Mouse (Mus musculus) gastrocnemius, adult 18-20 months (tissue): ENCODE results near the gene Bptf. TPM values are rescaled to one million over a fixed set of nuclear protein-coding genes. Genes with fewer than 3 reads are reported as not detected.
"Not testable (repeated sequence)": the region's sequence is repeated elsewhere in the genome, so short reads cannot be mapped to it uniquely, and the experiment has no call there.

Experiments used
- DNase-seq: peaks from one replicate; pipeline ENCODE4 v3.0.0; 2021; ENCODE audit warnings: low spot score
- total RNA-seq, 2 experiments: library from RNA; stranded (reverse); gene quantifications; 2 replicates each; pipeline ENCODE4 v1.2.3; 2021

Gene Bptf
- total RNA-seq, 2 experiments from 2014 or later = 19.1 to 21.4 TPM

DNA sequence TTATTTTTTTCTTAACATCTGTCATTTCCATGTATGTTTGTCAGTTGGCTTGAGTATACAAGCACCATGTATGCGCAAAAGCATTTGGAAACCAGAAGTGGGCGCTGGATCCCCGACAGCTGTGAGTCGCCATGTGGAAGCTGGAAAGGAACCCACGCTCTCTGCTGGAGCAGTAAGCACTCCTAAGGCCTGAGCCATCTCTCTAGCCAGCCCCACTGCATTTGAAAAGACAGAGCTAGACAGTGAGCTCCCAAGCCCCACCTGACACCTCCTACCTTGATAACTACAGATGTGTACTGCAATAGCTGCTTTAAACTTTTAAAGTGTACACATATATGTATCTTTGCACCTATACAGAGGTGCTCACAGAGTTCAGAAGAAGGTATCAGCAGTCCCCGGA lies 74.5 kb downstream of the Bptf start:
- no peak for DNase-seq

DNA sequence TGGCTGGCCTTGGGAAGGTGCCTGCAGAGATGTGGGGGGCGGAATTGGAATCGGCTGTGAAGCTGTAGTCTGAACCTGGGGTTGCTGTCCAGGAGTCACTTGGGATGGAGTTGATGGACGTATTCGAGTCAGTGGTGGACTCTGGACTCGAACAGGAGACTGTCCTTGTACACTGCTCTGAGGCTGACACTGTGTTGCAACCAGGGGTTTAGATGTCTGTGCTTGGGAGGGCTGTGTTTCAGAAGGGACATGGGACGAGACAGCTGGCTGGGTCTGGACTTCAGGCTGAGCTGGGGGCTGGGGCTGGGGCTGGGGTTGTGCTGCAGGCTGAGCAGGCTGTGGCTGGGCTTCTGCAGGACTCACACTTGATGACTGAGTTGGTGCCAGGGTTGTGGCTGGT lies 77.1 kb downstream of the Bptf start:
- DNase-seq = no peak

DNA sequence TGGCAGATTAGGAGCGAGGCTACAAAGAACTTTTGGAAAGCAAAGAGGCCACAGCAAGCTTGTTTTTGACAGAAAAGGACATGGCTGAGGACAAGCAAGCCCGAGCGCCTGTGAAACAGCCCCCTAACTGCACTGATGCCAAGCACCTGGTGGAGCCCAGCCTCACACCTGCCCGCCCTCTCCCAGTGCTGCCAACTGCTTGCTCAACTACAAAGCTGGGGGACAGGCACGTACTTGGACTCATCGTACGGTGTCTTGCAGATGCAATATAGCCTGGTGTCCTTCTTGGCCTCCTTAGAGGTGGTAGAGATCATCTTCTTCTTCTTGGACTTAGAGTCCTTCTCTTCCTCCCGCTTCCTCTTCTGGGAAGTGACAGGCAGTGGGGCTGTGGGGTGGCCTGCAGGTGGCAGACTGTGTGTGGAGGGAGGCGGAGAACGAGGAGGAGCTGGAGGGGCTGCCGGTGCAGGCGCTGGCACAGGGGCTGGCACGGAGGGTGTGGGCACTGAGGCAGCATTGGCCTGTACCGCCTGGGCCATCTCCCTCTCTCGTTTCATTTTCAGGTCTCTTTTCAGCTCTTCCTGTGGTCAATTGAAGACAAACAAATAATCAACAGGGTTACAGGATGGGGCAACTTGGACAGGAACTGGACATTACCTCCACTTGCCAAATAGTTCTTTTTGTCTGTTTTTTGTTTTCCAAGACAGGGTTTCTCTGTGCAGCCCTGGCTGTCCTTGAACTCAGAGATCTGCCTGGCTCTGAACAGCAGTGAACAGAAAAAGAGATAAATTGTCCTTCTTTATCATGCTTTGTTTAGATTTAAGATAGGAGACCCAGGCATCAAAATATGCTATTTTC lies 84.9 kb downstream of the Bptf start:
- DNase-seq = peak; percentile 30

DNA sequence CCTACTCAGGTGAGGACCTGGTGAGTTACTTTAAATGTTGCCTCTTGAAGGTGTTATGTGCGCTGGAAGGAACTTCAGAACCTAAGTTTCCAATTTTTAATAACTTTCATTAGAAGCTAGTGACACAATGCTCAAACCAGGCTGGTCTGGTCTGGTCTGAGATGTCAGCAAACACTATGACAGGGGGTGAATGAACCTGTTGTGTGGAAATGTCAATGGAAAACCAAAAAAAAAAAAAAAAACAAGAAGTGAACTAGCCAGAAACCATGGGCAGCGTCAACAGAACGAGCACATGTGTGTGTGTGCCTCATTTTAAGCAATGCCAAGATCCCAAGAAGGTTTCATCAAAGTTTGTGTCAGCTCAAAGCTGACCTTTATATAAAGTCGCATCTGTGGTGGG lies 86.4 kb downstream of the Bptf start:
- DNase-seq = no peak

DNA sequence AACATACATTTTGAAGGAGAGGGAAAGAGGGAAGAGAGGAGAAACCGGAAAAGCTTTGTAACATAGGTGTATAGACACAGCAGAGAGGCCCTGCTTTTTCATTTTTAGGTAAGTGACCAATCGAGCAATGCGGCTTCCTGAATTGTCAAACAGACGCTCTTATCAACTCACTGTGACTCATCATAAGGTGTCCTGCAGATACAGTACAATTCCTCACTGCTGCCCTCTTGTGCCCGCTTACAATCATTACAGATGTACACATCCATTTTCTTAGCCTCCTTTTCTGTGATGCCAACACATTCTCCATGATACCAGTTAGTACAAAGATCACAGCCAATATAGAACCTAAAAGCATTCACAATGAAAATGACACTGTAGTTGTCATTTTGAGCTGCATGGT lies 87.6 kb downstream of the Bptf start:
- DNase-seq = peak; percentile 76

DNA sequence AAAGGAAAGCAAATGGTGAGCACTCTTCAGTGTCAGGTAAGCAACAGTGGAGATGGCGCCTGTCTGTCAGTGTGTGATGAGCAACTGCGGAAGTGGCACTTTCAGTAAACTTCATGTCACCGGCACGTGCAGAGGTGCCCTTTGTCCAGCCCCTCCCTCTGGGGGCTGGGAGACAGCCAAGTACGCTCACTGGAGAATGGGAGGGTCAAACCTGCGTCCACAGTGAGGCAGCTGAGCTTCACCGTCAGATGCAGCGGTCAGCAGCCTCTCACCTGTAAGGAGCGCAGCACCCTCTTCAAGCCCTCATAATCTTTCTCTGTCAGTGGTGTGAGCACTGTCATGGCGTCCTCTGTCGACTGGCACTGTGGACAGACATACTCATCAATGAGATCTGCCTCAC lies 88.6 kb downstream of the Bptf start:
- DNase-seq = no peak

DNA sequence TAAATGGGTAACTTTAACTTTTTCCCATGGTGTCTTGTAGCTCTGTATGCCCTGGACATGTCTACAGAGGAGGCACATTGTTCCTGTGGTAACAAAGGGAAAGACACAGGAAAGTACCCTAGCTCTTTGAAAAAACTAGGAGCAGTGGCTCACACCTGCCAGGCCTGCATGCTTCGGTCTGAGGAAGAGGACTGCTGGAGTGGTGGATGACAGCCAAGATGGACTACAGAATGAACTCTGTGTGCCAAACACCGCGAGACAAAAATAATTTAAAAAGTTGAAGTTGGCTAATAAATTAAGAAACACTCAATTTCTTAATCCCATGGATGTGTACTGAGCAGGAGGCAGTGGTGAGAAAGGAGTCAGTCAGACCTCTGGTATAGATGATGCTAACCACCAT lies 90.5 kb downstream of the Bptf start:
- no peak for DNase-seq

DNA sequence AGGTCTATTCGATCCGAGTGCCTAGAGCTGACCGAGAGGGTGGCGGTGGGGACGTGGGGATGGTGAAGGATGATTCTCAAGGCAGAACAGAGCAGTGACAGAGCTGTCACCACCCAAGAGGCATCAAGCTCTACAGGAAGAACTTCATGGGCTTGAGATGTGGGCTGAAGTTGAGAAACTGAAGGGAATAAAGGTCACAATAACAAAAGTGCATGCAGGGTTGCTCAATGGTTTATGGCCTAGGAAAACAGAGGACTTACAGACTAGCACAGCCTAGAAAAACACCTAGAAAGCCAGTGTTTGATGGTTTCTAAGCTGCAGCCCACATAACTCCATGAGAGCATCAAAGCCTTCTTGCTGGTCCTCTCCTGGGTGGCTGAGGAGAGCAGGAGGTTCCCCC lies 92.5 kb downstream of the Bptf start:
- DNase-seq = no peak

DNA sequence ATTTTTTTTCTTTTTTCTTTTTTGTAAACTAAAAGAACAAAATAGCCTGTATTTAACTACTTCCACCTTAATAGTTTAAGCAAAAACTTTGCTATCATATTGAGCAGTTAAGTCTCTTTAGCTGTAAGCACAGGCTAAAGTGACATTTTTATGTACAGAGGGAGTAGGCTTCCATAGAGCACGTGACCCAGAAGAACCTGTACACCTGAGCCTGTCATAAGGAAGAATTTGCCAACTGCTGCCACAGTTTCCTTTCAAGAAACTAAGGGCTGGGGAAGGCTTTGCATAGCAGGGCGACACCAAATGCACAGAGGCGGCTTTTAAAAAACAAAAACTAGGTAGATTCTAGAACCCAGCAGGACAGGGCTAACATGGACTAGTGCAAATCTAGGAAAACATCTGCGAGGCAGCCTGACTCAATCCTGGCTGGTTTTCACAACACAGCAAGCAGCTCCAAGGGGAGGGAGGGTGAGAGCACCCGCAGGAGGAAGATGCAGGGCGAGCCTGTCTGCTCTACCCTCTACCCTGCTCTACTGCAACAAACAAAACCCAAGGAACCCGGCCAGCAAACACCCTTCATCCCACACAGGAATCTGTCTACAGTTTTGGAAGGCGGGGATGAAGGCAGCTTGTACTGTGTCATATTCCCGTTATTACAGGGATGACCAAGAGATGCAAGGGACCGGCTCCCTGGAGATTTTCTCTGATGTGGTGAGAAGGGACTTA lies 97.7 kb downstream of the Bptf start:
- no peak for DNase-seq

DNA sequence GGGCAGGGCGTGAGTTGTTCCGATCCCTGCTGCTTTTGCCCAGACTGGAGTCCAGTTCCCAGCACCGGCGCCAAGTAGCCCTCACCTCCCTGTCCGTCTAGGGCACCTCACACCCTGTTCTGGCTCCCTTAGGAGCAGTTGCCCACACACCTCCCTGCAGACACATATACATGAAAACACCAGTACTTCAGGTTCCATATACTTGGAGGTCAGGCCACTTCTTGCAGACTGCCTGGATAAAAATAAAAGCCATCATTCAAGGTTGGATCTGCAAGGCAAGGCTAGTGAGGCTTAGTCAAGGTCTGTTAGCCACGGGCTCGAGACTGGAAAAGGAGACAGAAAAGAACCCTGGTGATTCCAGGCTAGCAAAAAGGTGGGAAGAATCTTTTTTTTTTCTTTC lies 100.3 kb downstream of the Bptf start:
- no peak for DNase-seq

DNA sequence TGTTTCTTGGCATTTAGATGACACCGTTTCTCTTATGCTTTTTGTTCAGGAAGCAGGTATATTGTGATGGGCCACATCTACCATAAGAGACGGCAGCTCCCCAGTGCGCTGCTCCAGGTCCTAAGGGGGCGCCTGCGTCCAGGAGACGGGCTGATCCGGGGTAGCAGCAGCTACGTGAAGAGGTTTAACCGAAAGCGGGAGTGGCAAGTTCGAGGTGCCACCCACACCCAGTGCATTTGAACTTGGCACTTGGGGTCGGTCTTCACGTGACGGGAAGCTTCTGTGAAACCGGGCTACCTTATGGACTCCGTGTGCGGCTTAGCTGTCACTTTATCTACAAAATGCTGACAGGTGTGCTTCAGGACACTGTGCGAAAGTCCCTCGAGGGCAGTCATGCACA lies 102.4 kb downstream of the Bptf start:
- DNase-seq = no peak

DNA sequence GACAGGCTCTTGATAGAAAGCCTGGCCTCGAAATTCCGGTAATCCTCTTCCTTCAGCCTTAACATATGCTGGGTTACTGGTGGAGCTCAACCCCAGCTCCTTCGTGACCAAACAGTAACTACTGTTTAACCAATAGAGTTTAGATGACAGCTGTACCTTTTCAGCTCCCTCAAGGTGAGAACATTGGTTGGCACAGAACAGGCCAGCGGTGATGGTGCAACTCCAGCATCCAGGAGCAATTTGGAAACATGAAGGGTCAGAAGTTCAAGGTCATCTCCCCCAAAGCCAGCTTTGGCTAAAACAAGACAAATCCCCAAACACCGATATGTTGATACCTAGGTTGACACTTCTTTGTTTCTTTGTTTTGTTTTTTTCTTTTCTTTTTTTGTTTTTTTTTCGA lies 103.2 kb downstream of the Bptf start:
- no peak for DNase-seq

DNA sequence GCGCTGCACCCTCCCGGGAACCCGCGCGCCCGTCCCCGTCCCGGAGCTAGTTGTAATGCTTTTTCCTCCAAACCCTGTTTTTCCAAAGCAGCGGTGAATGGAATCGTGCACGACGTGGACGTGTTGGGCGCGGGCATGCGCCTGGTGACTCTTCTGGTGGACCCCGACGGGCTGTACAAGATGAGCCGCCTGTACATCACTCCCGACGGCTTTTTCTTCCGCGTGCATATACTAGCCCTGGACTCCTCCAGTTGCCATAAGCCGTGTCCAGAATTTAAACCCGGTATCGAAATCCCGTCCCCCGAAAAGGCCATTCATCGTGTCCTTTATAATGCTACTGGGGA lies 103.7 kb downstream of the Bptf start:
- no peak for DNase-seq

DNA sequence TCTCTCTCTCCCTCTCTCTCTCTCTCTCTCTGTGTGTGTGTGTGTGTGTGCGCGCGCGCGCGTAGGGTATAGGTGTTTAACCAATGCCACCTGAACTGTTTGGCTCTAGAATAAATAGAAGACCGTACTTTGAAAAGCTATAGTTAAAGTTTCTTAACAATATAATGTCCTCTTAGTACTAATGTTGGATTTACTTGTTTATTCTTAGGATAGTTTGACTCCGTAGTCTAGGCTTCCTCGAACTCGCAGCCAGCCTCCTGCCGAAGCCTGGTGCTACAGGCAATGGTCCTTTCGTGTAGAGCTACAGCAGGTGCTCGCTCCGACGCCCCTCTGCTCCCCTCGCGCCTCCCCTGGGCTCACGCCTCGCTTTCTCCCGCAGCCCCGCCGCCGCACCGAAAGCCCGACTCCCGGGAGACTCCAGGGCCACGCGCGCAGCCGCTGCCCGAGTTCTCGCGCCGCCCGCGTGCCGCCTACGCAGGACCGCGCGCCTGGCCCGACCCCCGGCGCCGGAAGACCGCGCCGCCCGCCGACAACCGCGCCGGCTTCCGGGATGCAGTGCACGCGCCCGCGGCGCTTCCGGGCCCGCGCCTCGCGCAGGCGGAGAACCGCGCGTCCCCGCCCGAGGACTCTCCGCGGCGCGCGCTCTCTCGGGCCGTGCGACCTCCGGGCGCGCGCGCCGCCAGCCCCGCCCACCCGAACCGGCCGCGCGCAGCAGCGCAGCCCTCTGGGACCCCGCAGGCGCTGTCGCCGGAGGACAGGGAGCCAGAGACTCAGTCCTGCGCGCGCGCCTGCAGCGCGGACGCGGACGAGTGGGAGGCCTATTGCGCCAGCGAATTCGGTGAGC lies 104.3 kb downstream of the Bptf start:
- DNase-seq = peak; percentile 80

DNA sequence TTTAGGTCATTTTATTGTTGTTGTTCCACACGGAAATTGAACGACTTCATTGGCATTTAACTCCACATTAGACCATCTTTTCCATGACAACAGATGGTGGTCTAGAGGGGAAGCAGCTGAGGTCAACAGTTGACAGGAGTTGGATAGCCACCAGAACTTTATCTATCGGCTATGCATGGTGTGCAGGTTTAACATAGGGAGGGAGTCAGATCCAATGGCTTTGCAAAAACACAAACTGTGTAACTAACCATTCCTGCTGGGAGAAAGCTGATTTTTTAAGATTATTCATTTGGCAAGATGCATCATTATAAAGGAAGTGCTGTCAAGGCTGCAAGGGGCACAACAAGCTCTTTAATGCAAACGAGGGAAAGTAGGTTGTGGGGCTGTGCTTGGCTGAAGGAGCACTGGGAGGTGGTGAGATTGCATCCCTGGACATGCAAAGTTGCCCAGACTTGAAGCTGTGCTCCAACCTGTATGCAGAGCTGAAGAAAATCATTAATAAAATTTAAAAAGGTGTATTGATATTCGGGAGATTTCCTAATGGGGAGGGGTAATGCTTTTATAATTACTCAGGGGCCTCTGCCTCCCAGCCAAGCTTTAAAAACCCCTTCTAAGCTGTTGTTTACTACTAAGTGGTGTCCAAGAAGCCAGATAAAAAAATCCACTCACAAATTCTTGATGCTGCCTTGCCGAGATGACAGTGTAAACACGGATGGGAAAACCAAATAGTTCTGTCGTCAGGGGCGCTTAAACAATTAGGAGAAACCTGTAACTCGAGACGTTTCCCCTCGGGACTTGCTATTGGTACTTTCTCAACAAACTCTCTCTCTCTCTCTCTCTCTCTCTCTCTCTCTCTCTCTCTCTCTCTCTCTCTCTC lies 105.1 kb downstream of the Bptf start:
- DNase-seq = no peak

DNA sequence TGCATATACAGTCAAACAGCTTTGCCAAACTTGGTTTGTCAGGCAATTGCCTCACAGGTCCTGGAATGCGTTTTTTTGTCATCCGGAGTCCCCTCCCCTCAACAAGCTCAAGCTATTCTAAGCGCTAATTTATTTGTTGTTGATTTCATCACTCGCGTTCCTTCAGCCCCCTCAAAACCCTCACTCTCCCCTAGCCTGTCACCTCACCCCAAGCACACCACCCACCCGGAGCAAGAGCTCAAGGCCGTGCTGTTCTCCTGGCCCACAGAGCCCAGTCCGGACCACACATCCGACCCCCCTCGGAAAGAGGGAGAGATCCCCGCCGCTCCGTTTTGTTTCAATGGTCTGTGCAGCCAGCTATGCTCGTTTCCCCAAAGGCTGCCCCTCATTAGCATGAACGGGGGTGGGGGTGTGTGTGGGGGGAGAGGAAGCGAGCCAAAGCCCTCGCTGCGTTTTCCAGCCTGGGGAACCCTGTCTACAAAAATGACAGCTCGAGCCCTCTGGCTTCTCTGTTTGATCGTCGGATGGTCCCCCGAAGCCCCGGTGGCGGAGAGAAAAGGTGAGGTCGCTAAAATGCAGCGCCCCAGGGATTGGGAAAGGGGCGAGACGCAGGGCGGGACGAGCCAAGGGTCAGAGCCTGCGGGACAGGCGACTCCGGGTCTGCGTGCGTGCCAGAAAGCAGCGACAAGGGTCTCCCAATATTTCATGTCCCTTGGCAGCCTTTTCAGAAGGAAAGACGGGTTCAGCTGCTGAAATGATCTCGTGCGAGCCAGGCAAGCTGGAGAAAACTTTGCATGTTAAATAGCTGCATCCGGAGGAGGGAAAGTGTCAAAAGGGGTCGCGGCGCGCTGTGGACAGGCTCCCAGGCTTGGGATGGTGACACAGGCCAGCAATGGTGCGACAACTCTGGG lies 106.3 kb downstream of the Bptf start, which contains the start of gene 1810010H24Rik:
1810010H24Rik (plus strand) TSS at position 271 of the 911 bp plus-strand sequence.
- no peak for DNase-seq

DNA sequence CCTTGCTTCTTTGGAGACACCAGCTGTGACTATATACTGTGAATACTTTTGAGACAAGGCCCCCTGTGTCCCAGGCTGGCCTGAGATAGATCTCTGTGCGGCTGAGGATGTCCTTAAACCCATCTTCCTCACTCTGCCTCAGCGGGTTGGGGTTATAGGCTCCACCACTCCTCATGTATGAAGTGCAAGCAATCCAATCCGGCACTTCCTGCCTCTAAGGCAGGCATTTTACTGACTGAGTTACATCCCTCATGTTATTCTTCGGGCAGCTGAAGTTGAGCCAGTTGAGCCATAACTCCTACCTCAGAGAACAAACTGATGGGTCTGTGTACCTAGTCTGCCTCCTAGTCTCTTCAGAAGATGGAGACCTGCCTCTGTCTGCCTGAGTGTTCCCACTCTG lies 107.5 kb downstream of the Bptf start:
- DNase-seq = no peak

DNA sequence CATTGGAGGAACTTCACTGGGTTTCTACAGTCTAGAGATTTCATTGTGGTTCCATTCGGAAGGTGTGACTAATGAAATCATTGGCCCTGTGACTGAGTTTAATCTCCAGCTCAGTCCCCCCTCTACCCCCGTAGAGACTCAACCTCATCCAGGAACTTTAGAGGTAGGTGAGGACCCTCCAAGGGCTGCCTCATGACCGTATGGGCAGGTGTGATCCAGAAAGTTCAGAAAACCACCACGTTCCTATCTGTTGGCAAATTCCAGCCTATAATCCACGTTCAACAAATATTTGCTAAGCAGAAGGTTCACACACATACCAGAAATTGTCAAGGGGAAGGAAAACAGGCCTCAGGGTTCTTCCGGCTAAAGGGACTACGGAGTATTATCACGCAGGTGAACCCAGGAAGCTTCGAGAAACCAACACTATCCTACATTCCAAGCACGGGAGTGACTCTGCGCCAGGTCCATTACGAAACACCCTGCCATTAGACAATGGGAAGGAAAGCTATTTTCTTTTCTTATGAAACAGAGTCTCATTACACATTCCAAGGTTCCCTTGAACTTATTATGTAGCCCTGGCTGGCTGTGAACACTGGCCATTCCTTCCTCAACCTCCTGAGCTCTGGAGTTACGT lies 109.8 kb downstream of the Bptf start:
- DNase-seq = no peak

DNA sequence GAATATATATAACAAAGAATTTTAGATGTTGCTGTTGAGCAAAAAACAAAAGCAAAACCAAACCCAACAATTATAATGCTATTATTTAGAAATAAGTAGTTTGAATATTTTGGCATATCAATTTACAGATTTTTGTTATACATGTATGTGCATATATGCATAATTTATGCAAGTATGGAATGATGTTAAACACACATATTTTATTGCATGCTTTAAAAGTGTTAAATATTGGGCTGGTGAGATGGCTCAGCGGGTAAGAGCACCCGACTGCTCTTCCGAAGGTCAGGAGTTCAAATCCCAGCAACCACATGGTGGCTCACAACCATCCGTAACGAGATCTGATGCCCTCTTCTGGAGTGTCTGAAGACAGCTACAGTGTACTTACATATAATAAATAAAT lies 112.2 kb downstream of the Bptf start:
- not testable (repeated sequence) for DNase-seq

DNA sequence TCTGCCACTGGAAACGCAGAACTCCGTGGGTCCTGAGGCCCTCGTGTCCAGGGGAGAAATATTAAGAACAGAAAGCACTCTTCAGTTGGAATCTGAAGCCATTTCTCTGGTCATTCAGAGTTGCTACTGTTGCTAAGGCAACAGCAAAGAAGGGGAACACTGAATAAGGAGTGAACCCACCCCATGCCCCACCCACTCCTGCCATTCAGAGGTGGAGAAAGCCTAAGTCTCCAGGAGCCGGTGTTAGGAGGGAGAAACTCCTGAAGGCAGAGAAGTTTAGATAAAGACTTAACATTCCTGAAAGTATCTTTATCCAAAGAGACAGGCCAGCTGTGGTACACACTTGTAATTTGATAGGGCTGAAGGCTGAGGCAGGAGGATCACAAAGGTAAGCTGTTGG lies 112.6 kb downstream of the Bptf start:
- DNase-seq = no peak
